Mouse (Mus musculus): ENCODE measurements around the gene Taf12.

Taf12 gene

GRCm38 (mm10) chr4:132311209-132311608 lies 37.0 kb downstream of the Taf12 start:
- DNase-seq (ENCODE audit: low read depth): no peak

GRCm38 (mm10) chr4:132311801-132312200 lies 37.6 kb downstream of the Taf12 start:
- DNase-seq (ENCODE audit: low read depth): no peak

GRCm38 (mm10) chr4:132312627-132313026 lies 38.5 kb downstream of the Taf12 start:
- DNase-seq (ENCODE audit: low read depth): no peak

GRCm38 (mm10) chr4:132315711-132316110 lies 41.5 kb downstream of the Taf12 start:
- DNase-seq (ENCODE audit: low read depth): no peak

- DNase-seq (ENCODE audit: low read depth): no peak
Observed at GRCm38 (mm10) chr4:132326481-132326880, 52.3 kb downstream of the Taf12 start.

GRCm38 (mm10) chr4:132328391-132328982 lies 54.3 kb downstream of the Taf12 start:
- no peak for DNase-seq (ENCODE audit: low read depth)

GRCm38 (mm10) chr4:132329115-132329834 lies 55.1 kb downstream of the Taf12 start, which contains the start of gene Trnau1ap:
Trnau1ap (minus strand) TSS chr4:132329538.
- DNase-seq (ENCODE audit: low read depth): peak; percentile 94

- DNase-seq (ENCODE audit: low read depth): no peak
Observed at GRCm38 (mm10) chr4:132329835-132330354, 55.7 kb downstream of the Taf12 start.

GRCm38 (mm10) chr4:132331960-132332359 lies 57.8 kb downstream of the Taf12 start:
- DNase-seq (ENCODE audit: low read depth): no peak

GRCm38 (mm10) chr4:132332880-132333279 lies 58.7 kb downstream of the Taf12 start:
- DNase-seq (ENCODE audit: low read depth): no peak

GRCm38 (mm10) chr4:132338943-132339342 lies 64.8 kb downstream of the Taf12 start:
- no peak for DNase-seq (ENCODE audit: low read depth)

- no peak for DNase-seq (ENCODE audit: low read depth)
Observed at GRCm38 (mm10) chr4:132341451-132341850, 67.3 kb downstream of the Taf12 start.

- DNase-seq (ENCODE audit: low read depth): peak; percentile 72
Observed at GRCm38 (mm10) chr4:132344403-132345134, 70.4 kb downstream of the Taf12 start.
